Mouse (Mus musculus): ENCODE measurements around the gene Emp2.

DNA sequence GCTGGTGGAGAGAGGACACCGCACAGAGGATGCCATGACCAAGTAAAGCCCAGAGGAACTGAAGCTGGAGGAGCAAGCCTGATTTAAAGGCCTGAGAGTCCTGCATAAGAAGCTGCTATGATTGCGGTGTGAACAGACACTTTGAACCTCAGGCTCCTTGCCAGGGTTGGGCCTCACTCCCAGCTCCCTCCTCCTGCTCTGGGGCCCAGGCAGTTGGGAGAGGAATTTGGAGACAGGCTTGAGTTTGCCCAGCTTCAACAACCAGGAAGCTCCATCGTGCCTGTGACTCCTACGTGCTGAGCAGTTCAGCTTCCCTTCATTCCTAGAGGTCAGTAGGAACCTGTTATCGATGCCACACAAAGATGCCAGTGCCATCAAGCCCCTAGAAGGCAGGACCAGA lies 35.7 kb upstream of the Emp2 start:
- TF ChIP-seq NRF1 (IDR thresholded peaks at IDR 0.05; ENCODE audit: low read depth, low read length) (no peak), CTCF (conservative IDR thresholded peaks at IDR 0.05 in 1 of 2, IDR thresholded peaks at IDR 0.05 in 1 of 2; ENCODE audit: low read depth in 2 of 2, low read length in 2 of 2) (no peak), RCOR1 (conservative IDR thresholded peaks at IDR 0.05; ENCODE audit: low read depth, low read length) (no peak), POLR2A (IDR thresholded peaks at IDR 0.05; ENCODE audit: low read depth, low read length) (no peak)
